18 mouse cellular contexts compared by ENCODE assay signal in the genomic region with DNA sequence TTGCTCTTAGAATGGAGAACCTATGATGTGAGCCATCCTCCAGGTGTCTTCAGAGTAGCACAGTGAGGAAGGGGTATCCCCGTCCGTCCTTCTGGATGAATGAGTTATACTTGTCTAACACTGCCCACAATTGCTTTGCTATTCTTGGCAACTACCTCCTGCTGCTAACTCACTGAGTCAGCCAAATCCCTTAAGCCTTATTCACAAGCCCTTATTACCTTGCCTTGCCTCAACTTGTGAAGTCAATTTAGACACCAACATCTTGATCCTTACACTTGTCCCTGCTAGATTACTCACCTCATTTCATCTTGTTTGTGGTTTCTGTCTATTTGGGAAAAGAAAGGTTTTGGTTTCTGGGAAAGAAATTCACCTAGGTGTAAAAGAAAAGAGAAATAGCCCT.
"Had no signal": no experiment of that assay in that cellular context is flagged by ENCODE, and none has a peak within 500 bp of the region (broad histone marks: within the 10 kb centered on the region; RNA-seq: fewer than 3 reads in every experiment).

No protein-coding gene starts in this region.

- H3K4me3 ChIP-seq: kidney, embryonic 15.5 days; left cerebral cortex, adult 2 months; liver, embryonic 13.5 days; midbrain, embryonic 12.5 days; midbrain, embryonic 15.5 days; myocyte; neural tube, embryonic 13.5 days had no signal

- H3K27me3 ChIP-seq: kidney, embryonic 15.5 days; liver, embryonic 13.5 days; midbrain, embryonic 12.5 days; midbrain, embryonic 15.5 days; neural tube, embryonic 13.5 days had no signal

- H3K27ac ChIP-seq: kidney, embryonic 15.5 days; left cerebral cortex, adult 2 months; liver, embryonic 13.5 days; midbrain, embryonic 12.5 days; midbrain, embryonic 15.5 days; neural tube, embryonic 13.5 days had no signal

- DNase-seq: kidney, adult 8-10 months; kidney, postnatal 10 days; kidney, postnatal 36 days; layer of hippocampus, postnatal 36 days; liver, embryonic 13.5 days; lung, adult 2 months; lung, postnatal 14 days; lung, postnatal 4 days; retina, postnatal 1 day; right cerebral cortex, postnatal 25 days; spleen, adult 18-20 months; thymus, postnatal 25 days had no signal

- H3K36me3 ChIP-seq: kidney, embryonic 15.5 days; liver, embryonic 13.5 days; midbrain, embryonic 12.5 days; midbrain, embryonic 15.5 days; neural tube, embryonic 13.5 days had no signal

- H3K4me1 ChIP-seq: kidney, embryonic 15.5 days; liver, embryonic 13.5 days; midbrain, embryonic 15.5 days; neural tube, embryonic 13.5 days had no signal

- H3K9me3 ChIP-seq: kidney, embryonic 15.5 days; liver, embryonic 13.5 days; midbrain, embryonic 12.5 days; midbrain, embryonic 15.5 days; neural tube, embryonic 13.5 days had no signal

- H3K4me2 ChIP-seq: kidney, embryonic 15.5 days; liver, embryonic 13.5 days; midbrain, embryonic 12.5 days; midbrain, embryonic 15.5 days; neural tube, embryonic 13.5 days had no signal

- H3K9ac ChIP-seq: kidney, embryonic 15.5 days; liver, embryonic 13.5 days; midbrain, embryonic 12.5 days; midbrain, embryonic 15.5 days; neural tube, embryonic 13.5 days had no signal

- ATAC-seq: midbrain, embryonic 15.5 days had no signal
